Comparison of ENCODE assay signal across 20 mouse cellular contexts in genomic region chr2:22753461-22754075, GRCm38 (mm10). TPM values are rescaled to one million over a fixed set of nuclear protein-coding genes. Genes with fewer than 3 reads are reported as not detected.
DNase-seq lines count a peak whose midpoint lies in the region; ATAC-seq and TF ChIP-seq lines count a peak whose summit lies in the region.
"Had no signal": no experiment of that assay in that cellular context is flagged by ENCODE, and none has a peak within 500 bp of the region (broad histone marks: within the 10 kb centered on the region; RNA-seq: fewer than 3 reads in every experiment).

No protein-coding gene starts in this region.

- no peak for TF ChIP-seq CTCF in small intestine, adult 2 months (IDR thresholded peaks at IDR 0.05; ENCODE audit: extremely low read depth, insufficient read length, insufficient replicate concordance, low read depth, low read length)

- no peaks in the 10 kb centered on the region for H3K4me1 ChIP-seq in intestine, embryonic 16.5 days (ENCODE audit: control insufficient read depth, insufficient read depth, low read length)
- H3K4me1 ChIP-seq in small intestine, adult 2 months (ENCODE audit: control insufficient read depth, insufficient read depth, insufficient read length, low read length), result peaks cover 10% of the 10 kb centered on the region; the same call in 1 of the 2 replicates
- H3K4me1 ChIP-seq: embryonic facial prominence, embryonic 10.5 days; forebrain, embryonic 13.5 days; heart, embryonic 13.5 days had no signal

- no peak overlapping the region for H3K27ac ChIP-seq in intestine, embryonic 16.5 days (ENCODE audit: low read length)
- H3K27ac ChIP-seq in small intestine, adult 2 months (ENCODE audit: insufficient read depth, low read depth, low read length), result peak overlapping the region; percentile 81
- H3K27ac ChIP-seq: embryonic facial prominence, embryonic 10.5 days; forebrain, embryonic 13.5 days; gastrocnemius, adult 2 months; heart, embryonic 13.5 days had no signal

- 62% methylated on average over 2 of the region's 2 CpGs for WGBS in intestine, embryonic 16.5 days
- 23% methylated on average over 2 of the region's 2 CpGs for WGBS in small intestine, adult 2 months

- H3K4me3 ChIP-seq in intestine, embryonic 16.5 days (ENCODE audit: low read length), result no peak overlapping the region
- no peak overlapping the region for H3K4me3 ChIP-seq in small intestine, adult 2 months (ENCODE audit: low read depth, low read length)
- H3K4me3 ChIP-seq: embryonic facial prominence, embryonic 10.5 days; forebrain, embryonic 13.5 days; gastrocnemius, adult 2 months; heart, embryonic 13.5 days had no signal

- H3K36me3 ChIP-seq in intestine, embryonic 16.5 days (ENCODE audit: control insufficient read depth, insufficient read depth, low read length), result no peaks in the 10 kb centered on the region
- H3K36me3 ChIP-seq in small intestine, adult 2 months (ENCODE audit: control insufficient read depth, insufficient read depth, low read length), result no peaks in the 10 kb centered on the region
- H3K36me3 ChIP-seq: embryonic facial prominence, embryonic 10.5 days; heart, embryonic 13.5 days had no signal

- H3K4me2 ChIP-seq in intestine, embryonic 16.5 days (ENCODE audit: low read depth, low read length), result no peak overlapping the region
- H3K4me2 ChIP-seq: forebrain, embryonic 13.5 days; heart, embryonic 13.5 days had no signal

- ATAC-seq in intestine, embryonic 16.5 days, result peak; percentile 43; the same call in 1 of the 2 replicates
- ATAC-seq: forebrain, embryonic 13.5 days; forebrain, postnatal 0 days; hindbrain, embryonic 16.5 days; inflammation-experienced regulatory T-cells, adult 6 months; Patski had no signal

- H3K27me3 ChIP-seq in intestine, embryonic 16.5 days (replicated peaks; ENCODE audit: control insufficient read depth, insufficient read depth, low read length), result no peaks in the 10 kb centered on the region
- no peaks in the 10 kb centered on the region for H3K27me3 ChIP-seq in small intestine, adult 2 months (ENCODE audit: control insufficient read depth, insufficient read depth, low read length)
- H3K27me3 ChIP-seq: forebrain, embryonic 13.5 days; heart, embryonic 13.5 days had no signal

- DNase-seq in ES-CJ7 (ENCODE audit: low read depth, low spot score) (peak; percentile 36), R1 (ENCODE audit: low read depth, low spot score) (peak; percentile 67)
- DNase-seq in spleen, postnatal 14 days (ENCODE audit: low spot score in 2 of 2), result no peak
- no peak for DNase-seq in adrenal gland, adult 2 months
- no peak for DNase-seq in right cerebral cortex, postnatal 10 days (ENCODE audit: low spot score in 2 of 2)
- DNase-seq: adrenal gland, postnatal 14 days; cerebellum, adult 18-20 months; cerebellum, adult 9-11 months; forebrain, postnatal 0 days; gastrocnemius, adult 2 months; gastrocnemius, postnatal 25 days; heart, postnatal 36 days had no signal

- no peak overlapping the region for H3K9ac ChIP-seq in intestine, embryonic 16.5 days (ENCODE audit: low read depth, low read length)
- H3K9ac ChIP-seq: forebrain, embryonic 13.5 days; forebrain, postnatal 0 days; heart, embryonic 13.5 days had no signal

- TF ChIP-seq POLR2A in small intestine, adult 2 months (IDR thresholded peaks at IDR 0.05; ENCODE audit: low read depth, low read length), result no peak

- H3K9me3 ChIP-seq in intestine, embryonic 16.5 days (ENCODE audit: control insufficient read depth, low read length), result no peaks in the 10 kb centered on the region
- H3K9me3 ChIP-seq: embryonic facial prominence, embryonic 10.5 days; forebrain, embryonic 13.5 days; heart, embryonic 13.5 days had no signal

RNA-seq across cellular contexts. Expression of gene Apbb1ip, which starts 20.3 kb away (rescaled TPM):
- 1.3 and 1.5 TPM in 2 replicates for polyA plus RNA-seq in intestine, embryonic 16.5 days (2015; fragmentation: Nextera tagmentation; extraction: Ambion mirVana)
- polyA plus RNA-seq in small intestine, adult 2 months (2012; rRNA removed), result 0.84 and 1.4 TPM in 2 replicates
- 1 to 10 TPM; 2.9 to 4.5 TPM for total RNA-seq in adrenal gland, adult 2 months (2021)
- polyA plus RNA-seq in adrenal gland, adult 2 months (2012; rRNA removed), result 0.86 and 1.2 TPM in 2 replicates
- polyA plus RNA-seq: Patski had no signal

Comparison
In these comparisons a context has a peak if more than half of its experiments do, and no peak if none do; other contexts are left out.
1. DNase-seq: peak in ES-CJ7 (single experiment) and R1 (single experiment); none in spleen, postnatal 14 days (0 of 2), adrenal gland, adult 2 months (single experiment) and right cerebral cortex, postnatal 10 days (0 of 2).